Mouse (Mus musculus) thymus, adult 2 months (tissue): ENCODE data around the gene Col25a1. TPM values are rescaled to one million over a fixed set of nuclear protein-coding genes. Genes with fewer than 3 reads are reported as not detected.

Experiments used
- DNase-seq: peaks from one replicate; pipeline ENCODE4 v3.0.0; 2021
- H3K27ac ChIP-seq: fragments of 200-500 bp; 2 replicates; pipeline ENCODE4 v1.5.1; 2012; ENCODE audit warnings: low read length, control low read depth; ENCODE audit not compliant: control insufficient read depth, insufficient read depth
- H3K27me3 ChIP-seq: fragments of 200-500 bp; 2 replicates; pipeline ENCODE4 v1.6.1; 2012; ENCODE audit warnings: mild to moderate bottlenecking, low read length, moderate library complexity, mixed read lengths; ENCODE audit not compliant: control insufficient read depth, insufficient read depth
- H3K36me3 ChIP-seq: fragments of 200-500 bp; 2 replicates; pipeline ENCODE4 v1.6.1; 2012; ENCODE audit warnings: mild to moderate bottlenecking, low read length, moderate library complexity; ENCODE audit not compliant: control insufficient read depth, insufficient read depth
- H3K4me1 ChIP-seq: fragments of 200-500 bp; replicated peaks from 2 replicates; pipeline ENCODE4 v1.6.1; 2012; ENCODE audit warnings: low read length; ENCODE audit not compliant: control insufficient read depth, insufficient read depth
- H3K4me3 ChIP-seq: fragments of 200-500 bp; 2 replicates; pipeline ENCODE4 v1.5.1; 2012; ENCODE audit warnings: mild to moderate bottlenecking, low read length, control low read depth, moderate library complexity; ENCODE audit not compliant: control insufficient read depth, insufficient read depth
- CTCF ChIP-seq: fragments of 200-500 bp; IDR thresholded peaks from 2 replicates; pipeline ENCODE4 v1.5.1; 2012; ENCODE audit warnings: mild to moderate bottlenecking, control low read depth, low read length, moderate library complexity, borderline replicate concordance; ENCODE audit not compliant: control insufficient read depth, poor library complexity, insufficient read depth; ENCODE audit errors: extremely low read depth
- POLR2A ChIP-seq: fragments of 200-500 bp; IDR thresholded peaks from 2 replicates; pipeline ENCODE4 v1.6.1; 2012; ENCODE audit warnings: mild to moderate bottlenecking, low read length, control low read depth, moderate library complexity; ENCODE audit not compliant: control insufficient read depth, poor library complexity, insufficient read depth; ENCODE audit errors: extremely low read depth
- WGBS: fragments of 180-500 bp; shearing (Covaris S2); methylation state at CpG from one replicate; pipeline ENCODE4 v1.1.7; 2018; 5-methylcytosine and 5-hydroxymethylcytosine counted together
- polyA plus RNA-seq: library from polyadenylated mRNA; depleted of rRNA; stranded (reverse); fragments of >200 nt; gene quantifications from 2 replicates; pipeline ENCODE4 v1.2.3, GENCODE M21; 2012

The Col25a1 gene
- polyA plus RNA-seq, 1 experiment = not detected

- DNase-seq = no peak
- WGBS = 94% methylated on average over 3 of the region's 3 CpGs
Observed at GRCm38 (mm10) chr3:130256059-130256458, 124.8 kb downstream of the Col25a1 start.

GRCm38 (mm10) chr3:130256610-130257009 lies 125.3 kb downstream of the Col25a1 start:
- no peak overlapping the region for H3K27ac ChIP-seq
- no peaks in the 10 kb centered on the region for H3K27me3 ChIP-seq
- no peak for DNase-seq
- TF ChIP-seq CTCF (no peak), POLR2A (no peak)
- WGBS = 95% methylated on average over 7 of the region's 7 CpGs
- no peaks in the 10 kb centered on the region for H3K36me3 ChIP-seq
- H3K4me3 ChIP-seq = no peak overlapping the region
- H3K4me1 ChIP-seq = no peaks in the 10 kb centered on the region

More at GRCm38 (mm10) chr3:130256059-130256458, 124.8 kb downstream of the Col25a1 start:
- TF ChIP-seq CTCF (no peak), POLR2A (no peak)
- Histone ChIP-seq H3K27me3 (no peaks in the 10 kb centered on the region), H3K27ac (no peak overlapping the region), H3K36me3 (no peaks in the 10 kb centered on the region), H3K4me3 (no peak overlapping the region), H3K4me1 (no peaks in the 10 kb centered on the region)

- no peaks in the 10 kb centered on the region for H3K4me1 ChIP-seq
- TF ChIP-seq CTCF = no peak
- no peak for TF ChIP-seq POLR2A
- 83% methylated on average over 2 of the region's 2 CpGs for WGBS
- no peaks in the 10 kb centered on the region for H3K27me3 ChIP-seq
- DNase-seq = peak; percentile 2
- no peak overlapping the region for H3K4me3 ChIP-seq
- H3K27ac ChIP-seq = no peak overlapping the region
- no peaks in the 10 kb centered on the region for H3K36me3 ChIP-seq
Observed at GRCm38 (mm10) chr3:130259670-130260069, 128.4 kb downstream of the Col25a1 start.

GRCm38 (mm10) chr3:130260316-130260715 lies 129.0 kb downstream of the Col25a1 start:
- H3K27me3 ChIP-seq = no peaks in the 10 kb centered on the region

GRCm38 (mm10) chr3:130265104-130265503 lies 133.8 kb downstream of the Col25a1 start:
- Histone ChIP-seq H3K27me3 (no peaks in the 10 kb centered on the region), H3K36me3 (no peaks in the 10 kb centered on the region), H3K4me3 (no peak overlapping the region), H3K27ac (no peak overlapping the region), H3K4me1 (no peaks in the 10 kb centered on the region)
- 94% methylated on average over 9 of the region's 9 CpGs for WGBS
- TF ChIP-seq POLR2A = no peak
- TF ChIP-seq CTCF = no peak
- no peak for DNase-seq

More at GRCm38 (mm10) chr3:130260316-130260715, 129.0 kb downstream of the Col25a1 start:
- TF ChIP-seq POLR2A (no peak), CTCF (no peak)
- no peak for DNase-seq
- no peaks in the 10 kb centered on the region for H3K36me3 ChIP-seq
- no peaks in the 10 kb centered on the region for H3K4me1 ChIP-seq
- no peak overlapping the region for H3K27ac ChIP-seq
- no peak overlapping the region for H3K4me3 ChIP-seq
- WGBS = 87% methylated on average over 2 of the region's 2 CpGs

- Histone ChIP-seq H3K36me3 (no peaks in the 10 kb centered on the region), H3K4me3 (no peak overlapping the region), H3K4me1 (no peaks in the 10 kb centered on the region), H3K27ac (no peak overlapping the region), H3K27me3 (no peaks in the 10 kb centered on the region)
- DNase-seq = no peak
- TF ChIP-seq CTCF (no peak), POLR2A (no peak)
- whole genome bisulfite sequencing = over 99% methylated on average over 3 of the region's 3 CpGs
Observed at GRCm38 (mm10) chr3:130270509-130270908, 139.2 kb downstream of the Col25a1 start.

GRCm38 (mm10) chr3:130273949-130274348 lies 142.6 kb downstream of the Col25a1 start:
- 30% methylated on average over 2 of the region's 2 CpGs for WGBS
- Histone ChIP-seq H3K4me1 (no peaks in the 10 kb centered on the region), H3K4me3 (no peak overlapping the region), H3K36me3 (no peaks in the 10 kb centered on the region), H3K27me3 (no peaks in the 10 kb centered on the region), H3K27ac (no peak overlapping the region)
- DNase-seq = no peak
- no peak for TF ChIP-seq POLR2A
- TF ChIP-seq CTCF = no peak
